Mouse (Mus musculus): ENCODE results near the gene Clec4n. TPM values are rescaled to one million over a fixed set of nuclear protein-coding genes. Genes with fewer than 3 reads are reported as not detected.

The Clec4n gene
- total RNA-seq (2023) = under 1 TPM; 0.64 to 0.95 TPM

DNA sequence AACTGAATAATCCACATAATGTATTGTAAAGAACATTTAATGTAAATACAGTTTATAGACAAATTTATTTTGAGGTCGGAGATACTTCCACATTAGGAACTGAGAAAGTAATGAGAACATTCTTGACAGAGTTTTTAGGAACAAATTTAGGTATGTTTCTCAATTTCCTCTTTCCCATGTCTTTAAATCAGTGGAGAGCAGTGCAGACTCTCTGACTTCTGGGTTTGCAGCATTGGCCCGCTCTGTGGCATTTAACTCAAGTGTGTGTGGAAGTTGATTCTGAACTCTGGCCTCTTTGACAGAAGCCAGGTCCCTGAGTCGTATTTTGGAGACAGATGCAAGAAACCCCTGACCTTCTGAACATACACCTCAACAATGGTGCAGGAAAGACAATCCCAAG is at the start of gene Clec4n:
TSS of gene Clec4n (plus strand) at position 200 of the 400 bp plus-strand sequence.

DNA sequence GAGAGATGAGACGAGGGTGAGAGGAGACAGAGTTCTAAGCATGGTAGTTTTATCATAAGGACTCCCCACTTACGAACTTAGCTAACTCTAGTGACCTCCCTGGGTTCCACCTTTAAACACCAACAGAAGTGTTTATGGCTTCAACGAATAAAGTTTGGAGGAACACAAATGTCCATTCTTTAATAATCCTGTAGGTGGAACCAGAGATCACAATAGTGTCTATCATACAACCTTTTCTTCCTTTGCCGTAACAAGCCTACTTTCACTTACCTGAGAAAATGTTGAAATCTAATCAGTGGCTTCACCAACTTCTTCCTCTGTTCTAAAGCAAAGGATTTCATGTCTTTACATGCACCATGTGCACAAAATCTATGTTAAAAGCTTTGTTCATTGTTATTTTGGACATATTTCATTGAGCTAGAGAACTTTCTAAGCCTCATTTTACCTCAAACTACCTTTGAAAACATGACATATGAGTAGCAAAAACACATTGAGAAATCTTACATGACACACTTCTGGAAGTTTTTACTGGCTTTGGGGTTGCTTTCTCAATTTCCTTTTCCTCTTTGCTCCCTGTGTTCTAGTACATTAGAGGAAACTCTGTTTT is 32.0 kb downstream of the Clec4n start, which contains the start of gene Clec4d:
TSS of gene Clec4d (plus strand) at position 557 of the 607 bp plus-strand sequence.

GRCm38 (mm10) chr6:123289753-123290152 is 60.1 kb downstream of the Clec4n start, which contains the start of gene Clec4e:
Gene Clec4e (minus strand): TSS chr6:123289870.

Other genes starting within 250 kb of the Clec4n start
- not detected for gene Clec4a4, start 239.5 kb upstream of the Clec4n start, total RNA-seq (2023)
- gene Clec4b1, start 179.9 kb upstream of the Clec4n start, total RNA-seq (2023) = not detected
- under 1 TPM; 0.44 to 0.62 TPM for gene Clec4a2, start 123.4 kb upstream of the Clec4n start, total RNA-seq (2023)
- gene Clec4b2, start 57.0 kb upstream of the Clec4n start, total RNA-seq (2023) = not detected
- not detected for gene Clec4d, start 32.3 kb downstream of the Clec4n start, total RNA-seq (2023)
- under 1 TPM in 1 of 2 experiments, not detected in 1; 0.18 TPM for gene Clec4e, start 60.0 kb downstream of the Clec4n start, total RNA-seq (2023)
- not detected for gene Vmn2r19, start 78.5 kb downstream of the Clec4n start, total RNA-seq (2023)
- not detected for gene Vmn2r20, start 188.3 kb downstream of the Clec4n start, total RNA-seq (2023)